ENCODE assay signal across 10 mouse cellular contexts in genomic region chr2:37758343-37759015, GRCm38 (mm10). TPM values are rescaled to one million over a fixed set of nuclear protein-coding genes. Genes with fewer than 3 reads are reported as not detected.
A peak's percentile ranks its signal among the peaks of the same experiment; 100 is the strongest.
DNase-seq lines count a peak whose midpoint lies in the region; ATAC-seq and TF ChIP-seq lines count a peak whose summit lies in the region.
"Had no signal": no experiment of that assay in that cellular context is flagged by ENCODE, and none has a peak within 500 bp of the region (broad histone marks: within the 10 kb centered on the region; RNA-seq: fewer than 3 reads in every experiment).

No protein-coding gene starts in this region.

- intact Hi-C loops in gastrocnemius, postnatal 14 days (cut with DNase I; ENCODE audit: low total_unique reads), result loop anchor here (5.0 kb wide), 1 partner anchor 51 kb away; no protein-coding TSS in a partner anchor
- intact Hi-C loops in gastrocnemius, postnatal 36 days (cut with DNase I), result no loop called here

- TF ChIP-seq POLR2A in cerebellum, adult 2 months (IDR thresholded peaks at IDR 0.05; ENCODE audit: borderline replicate concordance, insufficient read depth, low read length), result no peak

- no peaks in the 10 kb centered on the region for H3K9me3 ChIP-seq in kidney, embryonic 15.5 days (replicated peaks)
- no peaks in the 10 kb centered on the region for H3K9me3 ChIP-seq in forebrain, embryonic 10.5 days
- H3K9me3 ChIP-seq in limb, embryonic 15.5 days, result no peaks in the 10 kb centered on the region
- no peaks in the 10 kb centered on the region for H3K9me3 ChIP-seq in neural tube, embryonic 14.5 days (ENCODE audit: control insufficient read depth, low read length)

- H3K36me3 ChIP-seq in kidney, embryonic 15.5 days, result no peaks in the 10 kb centered on the region
- no peaks in the 10 kb centered on the region for H3K36me3 ChIP-seq in forebrain, embryonic 10.5 days (replicated peaks)
- H3K36me3 ChIP-seq in limb, embryonic 15.5 days, result no peaks in the 10 kb centered on the region
- no peaks in the 10 kb centered on the region for H3K36me3 ChIP-seq in neural tube, embryonic 14.5 days (ENCODE audit: control insufficient read depth, insufficient read depth, low read length)

- WGBS in kidney, embryonic 15.5 days, result 10% methylated on average over 21 of the region's 21 CpGs
- 25% methylated on average over 21 of the region's 21 CpGs for WGBS in forebrain, embryonic 10.5 days
- WGBS in limb, embryonic 15.5 days, result 8% methylated on average over 21 of the region's 21 CpGs
- WGBS in neural tube, embryonic 14.5 days, result 5% methylated on average over 21 of the region's 21 CpGs
- 73% methylated on average over 21 of the region's 21 CpGs for WGBS in cerebellum, adult 2 months

- H3K4me1 ChIP-seq in kidney, embryonic 15.5 days, result peaks cover 23% of the 10 kb centered on the region
- H3K4me1 ChIP-seq in forebrain, embryonic 10.5 days, result peaks cover 30% of the 10 kb centered on the region
- H3K4me1 ChIP-seq in limb, embryonic 15.5 days, result peaks cover 34% of the 10 kb centered on the region
- H3K4me1 ChIP-seq in neural tube, embryonic 14.5 days (ENCODE audit: control insufficient read depth, insufficient read depth, low read length), result peaks cover 7% of the 10 kb centered on the region; the same call in 1 of the 2 replicates
- peaks cover 33% of the 10 kb centered on the region for H3K4me1 ChIP-seq in cerebellum, adult 2 months (ENCODE audit: control insufficient read depth, insufficient read depth, low read length)

- no peak for DNase-seq in kidney, postnatal 14 days
- DNase-seq in forebrain, embryonic 10.5 days (ENCODE audit: extremely low spot score, low spot score), result no peak
- DNase-seq in cerebellum, adult 2 months, result no peak
- DNase-seq in gastrocnemius, postnatal 14 days, result no peak
- no peak for DNase-seq in gastrocnemius, postnatal 36 days

- TF ChIP-seq CTCF in cerebellum, adult 2 months (IDR thresholded peaks at IDR 0.05; ENCODE audit: borderline replicate concordance, insufficient read depth, low read depth, low read length), result no peak

- no peak overlapping the region for H3K9ac ChIP-seq in kidney, embryonic 15.5 days
- H3K9ac ChIP-seq in limb, embryonic 15.5 days, result peak overlapping the region; percentile 14; the same call in 1 of the 2 replicates
- H3K9ac ChIP-seq in neural tube, embryonic 14.5 days (replicated peaks; ENCODE audit: low read depth, low read length), result no peak overlapping the region

- H3K4me3 ChIP-seq in kidney, embryonic 15.5 days (replicated peaks), result peak overlapping the region; percentile 5; the same call in 1 of the 2 replicates
- peak overlapping the region; percentile 25 for H3K4me3 ChIP-seq in forebrain, embryonic 10.5 days
- H3K4me3 ChIP-seq in limb, embryonic 15.5 days, result peak overlapping the region; percentile 20; the same call in 1 of the 2 replicates
- no peak overlapping the region for H3K4me3 ChIP-seq in neural tube, embryonic 14.5 days (ENCODE audit: low read depth, low read length)
- no peak overlapping the region for H3K4me3 ChIP-seq in cerebellum, adult 2 months (replicated peaks; ENCODE audit: insufficient read depth, low read depth, low read length)

- H3K27me3 ChIP-seq in kidney, embryonic 15.5 days, result peaks cover 20% of the 10 kb centered on the region; the same call in 1 of the 2 replicates
- H3K27me3 ChIP-seq in forebrain, embryonic 10.5 days (ENCODE audit: poor library complexity, severe bottlenecking), result peaks cover 78% of the 10 kb centered on the region
- H3K27me3 ChIP-seq in limb, embryonic 15.5 days, result no peaks in the 10 kb centered on the region
- H3K27me3 ChIP-seq in neural tube, embryonic 14.5 days (ENCODE audit: control insufficient read depth, insufficient read depth, low read length), result no peaks in the 10 kb centered on the region
- H3K27me3 ChIP-seq in cerebellum, adult 2 months (ENCODE audit: control insufficient read depth, insufficient read depth, low read length), result no peaks in the 10 kb centered on the region
- H3K27me3 ChIP-seq: Patski had no signal

- peak; percentile 43; the same call in 1 of the 2 replicates for ATAC-seq in kidney, embryonic 15.5 days (replicated peaks; ENCODE audit: low FRiP score)
- 0 out of 2 replicates have a peak, but pooled peaks have one; percentile 55 for ATAC-seq in limb, embryonic 15.5 days (ENCODE audit: insufficient number of reproducible peaks, low FRiP score, low TSS enrichment, low read depth)
- peak; percentile 53; the same call in 1 of the 2 replicates for ATAC-seq in neural tube, embryonic 14.5 days (ENCODE audit: low read depth)
- ATAC-seq: Patski had no signal

- no peak overlapping the region for H3K27ac ChIP-seq in kidney, embryonic 15.5 days
- peak overlapping the region; percentile 58 for H3K27ac ChIP-seq in forebrain, embryonic 10.5 days
- peak overlapping the region; percentile 75 for H3K27ac ChIP-seq in limb, embryonic 15.5 days
- no peak overlapping the region for H3K27ac ChIP-seq in neural tube, embryonic 14.5 days (ENCODE audit: low read depth, low read length)
- H3K27ac ChIP-seq in cerebellum, adult 2 months (ENCODE audit: insufficient read depth, low read length), result no peak overlapping the region

- H3K4me2 ChIP-seq in kidney, embryonic 15.5 days, result peak overlapping the region; percentile 41
- H3K4me2 ChIP-seq in limb, embryonic 15.5 days, result peak overlapping the region; percentile 36
- H3K4me2 ChIP-seq in neural tube, embryonic 14.5 days (ENCODE audit: low read depth, low read length), result no peak overlapping the region; the same call in 1 of the 2 replicates

RNA-seq across cellular contexts. Expression of gene Crb2, which starts 17.6 kb away (rescaled TPM):
- polyA plus RNA-seq in kidney, embryonic 15.5 days (2015; fragmentation: Nextera tagmentation; extraction: Ambion mirVana), result 3.4 and 4.1 TPM in 2 replicates
- 30.4 and 30.9 TPM in 2 replicates for polyA plus RNA-seq in forebrain, embryonic 10.5 days (2016; fragmentation: Nextera tagmentation; extraction: Ambion mirVana)
- 0.31 and 0.36 TPM in 2 replicates for polyA plus RNA-seq in limb, embryonic 15.5 days (2015; fragmentation: Nextera tagmentation; extraction: Ambion mirVana)
- 2.6 and 3.4 TPM in 2 replicates for polyA plus RNA-seq in neural tube, embryonic 14.5 days (2014; fragmentation: Nextera tagmentation; extraction: Ambion mirVana)
- 1.1 and 1.4 TPM in 2 replicates for polyA plus RNA-seq in cerebellum, adult 2 months (2012; rRNA removed)
- total RNA-seq in gastrocnemius, postnatal 14 days (2021), result under 1 TPM; 0.11 to 0.12 TPM
- under 1 TPM; 0.07 to 0.28 TPM for total RNA-seq in gastrocnemius, postnatal 36 days (2021)
- total RNA-seq: neutrophil, adult 5-6 weeks had no signal

RNA-seq across cellular contexts. Expression of gene Strbp, which starts 54.8 kb away (rescaled TPM):
- polyA plus RNA-seq in kidney, embryonic 15.5 days (2015; fragmentation: Nextera tagmentation; extraction: Ambion mirVana), result 41.3 and 43.6 TPM in 2 replicates
- 65.7 and 68.8 TPM in 2 replicates for polyA plus RNA-seq in forebrain, embryonic 10.5 days (2016; fragmentation: Nextera tagmentation; extraction: Ambion mirVana)
- polyA plus RNA-seq in limb, embryonic 15.5 days (2015; fragmentation: Nextera tagmentation; extraction: Ambion mirVana), result 26.2 and 30.8 TPM in 2 replicates
- polyA plus RNA-seq in neural tube, embryonic 14.5 days (2014; fragmentation: Nextera tagmentation; extraction: Ambion mirVana), result 133 and 142 TPM in 2 replicates
- 49.5 and 50.6 TPM in 2 replicates for polyA plus RNA-seq in cerebellum, adult 2 months (2012; rRNA removed)
- total RNA-seq in gastrocnemius, postnatal 14 days (2021), result 10 to 100 TPM; 18.2 to 21.6 TPM
- 10 to 100 TPM; 19.2 to 20.7 TPM for total RNA-seq in gastrocnemius, postnatal 36 days (2021)

Comparison
In these comparisons a context has a peak if more than half of its experiments do, and no peak if none do; other contexts are left out.
1. H3K27ac ChIP-seq: peak in forebrain, embryonic 10.5 days (single experiment) and limb, embryonic 15.5 days (single experiment); none in kidney, embryonic 15.5 days (single experiment), neural tube, embryonic 14.5 days (single experiment) and cerebellum, adult 2 months (single experiment).
2. H3K4me3 ChIP-seq: peak in kidney, embryonic 15.5 days (single experiment), forebrain, embryonic 10.5 days (single experiment) and limb, embryonic 15.5 days (single experiment); none in neural tube, embryonic 14.5 days (single experiment) and cerebellum, adult 2 months (single experiment).
3. Peak in every context shown above with its lines, with median percentiles within 50 percentile points of each other: ATAC-seq.